Mouse (Mus musculus) adrenal gland, adult 18-20 months (tissue): ENCODE results near the gene Gm28305. TPM values are rescaled to one million over a fixed set of nuclear protein-coding genes. Genes with fewer than 3 reads are reported as not detected.
A peak's percentile ranks its signal among the peaks of the same experiment; 100 is the strongest.

Experiments used
- DNase-seq, 2 experiments: peaks; one replicate each; pipeline ENCODE4 v3.0.0; 2021 to 2022; ENCODE audit warnings: low spot score in 2 of 2
- total RNA-seq, 2 experiments: library from RNA; stranded (reverse); gene quantifications; 1 replicate in 1 of 2; 2 replicates in 1 of 2; pipeline ENCODE4 v1.2.3; 2021

Gm28305 gene
- total RNA-seq, 2 experiments from 2014 or later: not detected

GRCm38 (mm10) chr9:104064571-104064970 lies 24.1 kb downstream of the Gm28305 start:
- DNase-seq: no peak

GRCm38 (mm10) chr9:104070241-104070640 lies 29.8 kb downstream of the Gm28305 start:
- no peak for DNase-seq

- DNase-seq: no peak
Measured at GRCm38 (mm10) chr9:104070863-104071604, 30.6 kb downstream of the Gm28305 start.

- DNase-seq: no peak
Measured at GRCm38 (mm10) chr9:104075808-104076207, 35.3 kb downstream of the Gm28305 start.

GRCm38 (mm10) chr9:104078780-104079179 lies 38.3 kb downstream of the Gm28305 start:
- no peak for DNase-seq

- DNase-seq: peak; percentile 16 to 36
Measured at GRCm38 (mm10) chr9:104079379-104079778, 38.9 kb downstream of the Gm28305 start.

GRCm38 (mm10) chr9:104080038-104080437 lies 39.6 kb downstream of the Gm28305 start:
- no peak for DNase-seq

GRCm38 (mm10) chr9:104085730-104086429 lies 45.4 kb downstream of the Gm28305 start:
- no peak for DNase-seq

- DNase-seq: no peak
Measured at GRCm38 (mm10) chr9:104088555-104088954, 48.1 kb downstream of the Gm28305 start.

- DNase-seq: no peak
Measured at GRCm38 (mm10) chr9:104092945-104093344, 52.5 kb downstream of the Gm28305 start.

GRCm38 (mm10) chr9:104098256-104098655 lies 57.8 kb downstream of the Gm28305 start:
- no peak for DNase-seq

- no peak for DNase-seq
Measured at GRCm38 (mm10) chr9:104099060-104099459, 58.6 kb downstream of the Gm28305 start.

GRCm38 (mm10) chr9:104100822-104101221 lies 60.4 kb downstream of the Gm28305 start:
- DNase-seq: no peak

GRCm38 (mm10) chr9:104101458-104101857 lies 61.0 kb downstream of the Gm28305 start:
- no peak for DNase-seq

GRCm38 (mm10) chr9:104102301-104102700 lies 61.8 kb downstream of the Gm28305 start:
- DNase-seq: no peak

GRCm38 (mm10) chr9:104102901-104103300 lies 62.4 kb downstream of the Gm28305 start:
- no peak for DNase-seq

- DNase-seq: no peak
Measured at GRCm38 (mm10) chr9:104104986-104105385, 64.5 kb downstream of the Gm28305 start.

- no peak for DNase-seq
Measured at GRCm38 (mm10) chr9:104106930-104107329, 66.5 kb downstream of the Gm28305 start.

GRCm38 (mm10) chr9:104107482-104107881 lies 67.0 kb downstream of the Gm28305 start:
- no peak for DNase-seq

GRCm38 (mm10) chr9:104108571-104109143 lies 68.2 kb downstream of the Gm28305 start:
- no peak for DNase-seq

- no peak for DNase-seq
Measured at GRCm38 (mm10) chr9:104109151-104109550, 68.7 kb downstream of the Gm28305 start.

GRCm38 (mm10) chr9:104123101-104123500 lies 82.6 kb downstream of the Gm28305 start:
- no peak for DNase-seq
